10 mouse cellular contexts compared by ENCODE assay signal in the genomic region with DNA sequence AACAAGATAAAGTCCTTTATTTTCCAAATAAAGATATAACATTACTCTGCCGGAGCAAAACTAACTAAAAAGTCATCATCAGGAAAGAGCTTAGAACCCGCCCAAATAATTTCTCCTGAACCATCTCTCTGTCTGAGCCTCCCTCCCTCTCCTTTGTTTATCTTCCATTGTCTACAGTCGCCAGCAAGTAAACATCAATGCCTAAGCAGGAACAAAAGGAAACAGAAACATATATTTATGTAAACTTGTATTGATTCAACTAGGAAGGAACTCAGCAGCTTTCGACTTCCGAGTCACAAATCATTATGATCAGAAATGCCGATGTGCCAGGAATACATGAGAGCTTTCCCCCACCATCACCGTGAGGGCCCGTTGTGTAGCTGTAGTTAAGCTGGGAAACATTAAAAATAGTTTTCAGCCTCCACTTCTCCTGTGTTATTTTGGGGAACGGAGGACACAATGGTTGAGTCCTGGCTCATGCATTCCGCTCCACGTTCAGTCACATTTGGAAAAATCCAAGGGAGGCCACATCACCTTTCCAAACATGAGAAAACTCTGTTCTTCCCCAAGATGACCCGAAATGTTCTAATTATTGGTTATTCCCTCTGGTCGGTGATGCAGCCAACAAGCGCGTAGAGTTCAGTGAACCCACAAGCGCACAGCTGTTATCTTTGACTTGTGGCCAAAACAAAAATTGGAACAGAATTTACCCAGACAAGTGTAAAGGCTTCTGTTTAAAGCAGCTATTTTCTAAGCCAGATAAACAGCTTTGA.
DNase-seq lines count a peak whose midpoint lies in the region; ATAC-seq lines count a peak whose summit lies in the region.
"Had no signal": no experiment of that assay in that cellular context is flagged by ENCODE, and none has a peak within 500 bp of the region (broad histone marks: within the 10 kb centered on the region; RNA-seq: fewer than 3 reads in every experiment).

No protein-coding gene starts in this region.

- WGBS in heart, embryonic 11.5 days (ENCODE audit: insufficient replicate concordance): 80% methylated on average over 16 of the region's 16 CpGs
- 89% methylated on average over 16 of the region's 16 CpGs for WGBS in midbrain, embryonic 11.5 days

- DNase-seq in heart, adult 11 months: peak; percentile 97
- peak; percentile 60 for DNase-seq in cerebellum, adult 11-12 months
- peak; percentile 12 for DNase-seq in heart, postnatal 25 days (ENCODE audit: low spot score)
- DNase-seq in left cerebral cortex, adult 18-20 months (ENCODE audit: low spot score in 2 of 2): peak; percentile 12 to 37
- DNase-seq in embryo, embryonic 11 days: no peak
- no peak for DNase-seq in midbrain, embryonic 11.5 days (ENCODE audit: low spot score, missing footprints)

- no peak overlapping the region for H3K27ac ChIP-seq in heart, embryonic 11.5 days (ENCODE audit: low read depth, low read length)
- no peak overlapping the region for H3K27ac ChIP-seq in midbrain, embryonic 11.5 days (ENCODE audit: low read depth, low read length)
- H3K27ac ChIP-seq: heart, embryonic 15.5 days had no signal

- H3K4me1 ChIP-seq in heart, embryonic 11.5 days (ENCODE audit: control insufficient read depth, insufficient read depth, low read length): peaks cover 6% of the 10 kb centered on the region; the same call in 1 of the 2 replicates
- no peaks in the 10 kb centered on the region for H3K4me1 ChIP-seq in midbrain, embryonic 11.5 days (ENCODE audit: control insufficient read depth, insufficient read depth, low read length)

- H3K4me3 ChIP-seq in heart, embryonic 11.5 days (ENCODE audit: low read depth, low read length): no peak overlapping the region
- no peak overlapping the region for H3K4me3 ChIP-seq in midbrain, embryonic 11.5 days (ENCODE audit: low read depth, low read length)
- H3K4me3 ChIP-seq: heart, embryonic 15.5 days; megakaryocyte, embryonic 14.5 days had no signal

- no peaks in the 10 kb centered on the region for H3K27me3 ChIP-seq in heart, embryonic 11.5 days (ENCODE audit: control insufficient read depth, insufficient read depth, low read length)
- H3K27me3 ChIP-seq in midbrain, embryonic 11.5 days (ENCODE audit: control insufficient read depth, insufficient read depth, low read length): no peaks in the 10 kb centered on the region
- H3K27me3 ChIP-seq: heart, embryonic 15.5 days had no signal

- ATAC-seq in heart, embryonic 11.5 days (replicated peaks; ENCODE audit: insufficient number of reproducible peaks, low FRiP score, low TSS enrichment): no peak
- no peak for ATAC-seq in megakaryocyte progenitor cell, adult 5-6 weeks (replicated peaks; ENCODE audit: poor library complexity)
- ATAC-seq in midbrain, embryonic 11.5 days (ENCODE audit: low FRiP score): no peak

- no peak overlapping the region for H3K9ac ChIP-seq in heart, embryonic 11.5 days (ENCODE audit: low read depth, low read length)
- H3K9ac ChIP-seq in midbrain, embryonic 11.5 days (ENCODE audit: low read length): no peak overlapping the region
- H3K9ac ChIP-seq: heart, embryonic 15.5 days had no signal

- intact Hi-C loops in heart, postnatal 25 days (cut with DNase I): no loop called here

- H3K36me3 ChIP-seq in heart, embryonic 11.5 days (ENCODE audit: control insufficient read depth, insufficient read depth, low read length): no peaks in the 10 kb centered on the region
- no peaks in the 10 kb centered on the region for H3K36me3 ChIP-seq in midbrain, embryonic 11.5 days (ENCODE audit: control insufficient read depth, insufficient read depth, low read length)
- H3K36me3 ChIP-seq: heart, embryonic 15.5 days had no signal

- H3K9me3 ChIP-seq in heart, embryonic 11.5 days (replicated peaks; ENCODE audit: control insufficient read depth, low read length): no peaks in the 10 kb centered on the region
- no peaks in the 10 kb centered on the region for H3K9me3 ChIP-seq in midbrain, embryonic 11.5 days (ENCODE audit: control insufficient read depth, low read length)
- H3K9me3 ChIP-seq: heart, embryonic 15.5 days; megakaryocyte, embryonic 14.5 days had no signal

- H3K4me2 ChIP-seq in heart, embryonic 11.5 days: no peak overlapping the region
- H3K4me2 ChIP-seq in midbrain, embryonic 11.5 days: no peak overlapping the region
- H3K4me2 ChIP-seq: heart, embryonic 15.5 days had no signal

Comparison
In these comparisons a context has a peak if more than half of its experiments do, and no peak if none do; other contexts are left out.
1. DNase-seq: peak in heart, adult 11 months (single experiment), cerebellum, adult 11-12 months (single experiment), heart, postnatal 25 days (single experiment) and left cerebral cortex, adult 18-20 months (2 of 2); none in embryo, embryonic 11 days (single experiment) and midbrain, embryonic 11.5 days (single experiment).